Mouse (Mus musculus) testis, adult 2 months (tissue): ENCODE measurements at regions not wholly inside any gene's neighbourhood (a gene's known extent, or its start where the extent isn't known, plus 50 kb on each side); places are given as distances from the start of the nearest gene placed in this dataset.

Experiments
- H3K27ac ChIP-seq: fragments of 200-500 bp; 2 replicates; pipeline ENCODE4 v1.5.1; 2012; ENCODE audit warnings: low read depth, low read length; ENCODE audit not compliant: control insufficient read depth, insufficient read depth
- H3K27me3 ChIP-seq: fragments of 200-500 bp; 2 replicates; pipeline ENCODE4 v1.6.1; 2012; ENCODE audit warnings: mild to moderate bottlenecking, low read length, moderate library complexity; ENCODE audit not compliant: control insufficient read depth, insufficient read depth
- H3K36me3 ChIP-seq: fragments of 200-500 bp; 2 replicates; pipeline ENCODE4 v1.6.1; 2012; ENCODE audit warnings: mild to moderate bottlenecking, low read length; ENCODE audit not compliant: control insufficient read depth, insufficient read depth
- H3K4me1 ChIP-seq: fragments of 200-500 bp; 2 replicates; pipeline ENCODE4 v1.6.1; 2012; ENCODE audit warnings: low read length; ENCODE audit not compliant: control insufficient read depth, insufficient read depth
- H3K4me3 ChIP-seq: fragments of 200-500 bp; 2 replicates; pipeline ENCODE4 v1.5.1; 2012; ENCODE audit warnings: low read depth, mild to moderate bottlenecking, low read length, moderate library complexity, mixed read lengths; ENCODE audit not compliant: control insufficient read depth
- CTCF ChIP-seq: fragments of 200-500 bp; IDR thresholded peaks from 2 replicates; pipeline ENCODE4 v1.5.1; 2012; ENCODE audit warnings: low read depth, mild to moderate bottlenecking, inconsistent platforms, low read length, moderate library complexity; ENCODE audit not compliant: control insufficient read depth, insufficient read depth, insufficient replicate concordance
- POLR2A ChIP-seq: fragments of 200-500 bp; IDR thresholded peaks from 2 replicates; pipeline ENCODE4 v1.6.1; 2012; ENCODE audit warnings: low read depth, mild to moderate bottlenecking, inconsistent platforms, low read length, moderate library complexity; ENCODE audit not compliant: control insufficient read depth

GRCm38 (mm10) chr1:76535522-76535956 is 979.3 kb downstream of the Epha4 start:
- Histone ChIP-seq H3K4me1 (no peaks in the 10 kb centered on the region), H3K27ac (no peak overlapping the region), H3K4me3 (no peak overlapping the region), H3K36me3 (no peaks in the 10 kb centered on the region), H3K27me3 (no peaks in the 10 kb centered on the region)
- TF ChIP-seq POLR2A (no peak), CTCF (no peak)

GRCm38 (mm10) chr1:76540529-76540928 is 974.4 kb downstream of the Epha4 start:
- TF ChIP-seq POLR2A (no peak), CTCF (no peak)
- no peaks in the 10 kb centered on the region for H3K4me1 ChIP-seq
- no peaks in the 10 kb centered on the region for H3K36me3 ChIP-seq
- H3K27ac ChIP-seq = no peak overlapping the region
- H3K27me3 ChIP-seq = no peaks in the 10 kb centered on the region
- no peak overlapping the region for H3K4me3 ChIP-seq

- H3K27ac ChIP-seq = no peak overlapping the region
Observed at GRCm38 (mm10) chr1:76550876-76551275, 964.0 kb downstream of the Epha4 start.

GRCm38 (mm10) chr1:76559441-76559840 is 955.4 kb downstream of the Epha4 start:
- no peak overlapping the region for H3K27ac ChIP-seq
- no peaks in the 10 kb centered on the region for H3K27me3 ChIP-seq
- no peaks in the 10 kb centered on the region for H3K4me1 ChIP-seq
- no peak overlapping the region for H3K4me3 ChIP-seq
- no peak for TF ChIP-seq CTCF
- no peak for TF ChIP-seq POLR2A
- H3K36me3 ChIP-seq = no peaks in the 10 kb centered on the region

More at GRCm38 (mm10) chr1:76550876-76551275, 964.0 kb downstream of the Epha4 start:
- TF ChIP-seq CTCF = no peak
- TF ChIP-seq POLR2A = no peak
- Histone ChIP-seq H3K4me3 (no peak overlapping the region), H3K36me3 (no peaks in the 10 kb centered on the region), H3K4me1 (no peaks in the 10 kb centered on the region), H3K27me3 (no peaks in the 10 kb centered on the region)

DNA sequence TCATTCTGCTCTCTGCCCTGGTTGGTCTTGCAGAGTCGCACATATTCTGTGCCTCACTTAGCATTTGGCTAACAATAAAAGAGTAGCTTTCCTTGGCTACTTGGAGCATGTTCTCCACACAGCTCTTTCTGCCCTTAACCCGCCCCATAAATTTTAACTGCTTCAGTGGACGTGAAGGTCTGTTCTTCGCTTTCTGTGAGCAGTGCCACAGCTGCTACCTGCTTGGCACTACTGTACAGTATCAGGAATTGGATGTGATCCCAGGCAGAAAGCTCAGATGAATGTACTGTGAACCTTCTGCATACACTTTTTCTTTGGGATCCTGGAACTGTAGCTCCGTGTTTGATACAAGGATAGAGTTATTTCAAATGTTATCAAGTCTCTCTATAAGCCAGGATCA is 939.4 kb downstream of the Epha4 start:
- Histone ChIP-seq H3K36me3 (no peaks in the 10 kb centered on the region), H3K4me3 (no peak overlapping the region), H3K27ac (no peak overlapping the region), H3K27me3 (no peaks in the 10 kb centered on the region), H3K4me1 (no peaks in the 10 kb centered on the region)
- TF ChIP-seq POLR2A (no peak), CTCF (no peak)

GRCm38 (mm10) chr1:76585921-76586320 is 929.0 kb downstream of the Epha4 start:
- no peak for TF ChIP-seq CTCF
- no peak for TF ChIP-seq POLR2A
- H3K36me3 ChIP-seq = no peaks in the 10 kb centered on the region
- H3K27me3 ChIP-seq = no peaks in the 10 kb centered on the region
- H3K27ac ChIP-seq = no peak overlapping the region
- H3K4me3 ChIP-seq = no peak overlapping the region
- H3K4me1 ChIP-seq = no peaks in the 10 kb centered on the region

- Histone ChIP-seq H3K27ac (no peak overlapping the region), H3K4me1 (no peaks in the 10 kb centered on the region), H3K27me3 (no peaks in the 10 kb centered on the region), H3K4me3 (no peak overlapping the region), H3K36me3 (no peaks in the 10 kb centered on the region)
- TF ChIP-seq CTCF (no peak), POLR2A (no peak)
Observed at GRCm38 (mm10) chr1:76625831-76626230, 889.1 kb downstream of the Epha4 start.

DNA sequence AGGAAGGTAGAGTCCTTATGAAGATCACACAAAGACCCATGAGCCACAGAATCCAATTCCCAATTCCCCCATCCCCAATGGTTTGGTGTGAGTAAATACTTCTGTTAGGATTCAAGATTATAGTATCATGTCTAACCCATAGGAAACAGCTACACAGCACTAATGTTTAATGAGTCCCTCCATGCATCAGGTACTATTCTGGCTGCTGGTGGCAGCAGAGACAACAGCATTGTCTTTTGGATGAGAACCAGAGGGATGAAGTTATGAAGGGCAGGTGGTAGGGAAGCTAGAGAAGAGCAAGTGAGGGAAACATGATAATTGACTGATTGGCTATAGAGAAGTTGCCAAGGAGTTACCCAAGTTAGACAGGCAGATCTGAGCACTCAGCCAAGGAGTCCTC is 885.0 kb downstream of the Epha4 start:
- Histone ChIP-seq H3K27me3 (no peaks in the 10 kb centered on the region), H3K36me3 (no peaks in the 10 kb centered on the region), H3K4me3 (no peak overlapping the region), H3K27ac (no peak overlapping the region), H3K4me1 (no peaks in the 10 kb centered on the region)
- TF ChIP-seq CTCF = no peak
- TF ChIP-seq POLR2A = no peak
